Mouse (Mus musculus): ENCODE measurements at regions not wholly inside any gene's neighbourhood (a gene's known extent, or its start where the extent isn't known, plus 50 kb on each side); places are given as distances from the start of the nearest gene placed in this dataset.

- no peak overlapping the region for H3K9ac ChIP-seq
- peaks cover 6% of the 10 kb centered on the region for H3K4me1 ChIP-seq (replicated peaks)
- H3K27ac ChIP-seq (replicated peaks): no peak overlapping the region
- no peaks in the 10 kb centered on the region for H3K36me3 ChIP-seq (replicated peaks)
- H3K9me3 ChIP-seq (replicated peaks): no peaks in the 10 kb centered on the region
- H3K27me3 ChIP-seq: no peaks in the 10 kb centered on the region
- WGBS (ENCODE audit: insufficient replicate concordance): 41% methylated on average over 4 of the region's 4 CpGs
- 0 out of 2 replicates have a peak overlapping the region, but pooled peaks have one; percentile 8 for H3K4me2 ChIP-seq
- peak; percentile 54; the same call in 1 of the 2 replicates for ATAC-seq (ENCODE audit: insufficient read depth)
- H3K4me3 ChIP-seq (replicated peaks): no peak overlapping the region
Measured at GRCm38 (mm10) chr6:11720274-11720673, 187.0 kb downstream of the Ndufa4 start.

DNA sequence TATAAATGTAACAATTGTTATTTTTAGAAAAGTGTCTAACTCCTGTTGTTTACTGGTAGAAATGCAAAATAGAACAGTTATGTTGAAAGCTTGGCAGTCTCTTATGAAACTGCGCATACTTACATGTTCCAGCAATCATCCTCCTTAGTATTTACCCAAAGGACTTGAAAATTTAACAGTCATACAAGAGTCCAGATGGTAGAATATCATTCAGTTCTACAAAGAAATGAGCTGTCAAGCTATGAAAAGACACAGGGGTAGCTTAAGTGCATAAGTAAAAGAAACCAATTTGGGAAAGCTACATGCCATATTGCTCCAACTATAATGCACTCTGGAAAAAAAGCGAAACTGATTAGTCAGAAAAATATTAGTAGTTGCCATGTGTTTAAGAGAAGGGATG is 196.7 kb downstream of the Ndufa4 start:
- ATAC-seq (ENCODE audit: insufficient read depth): no peak
- 75% methylated on average over 2 of the region's 2 CpGs for WGBS (ENCODE audit: insufficient replicate concordance)

GRCm38 (mm10) chr6:11709465-11709864 is 197.8 kb downstream of the Ndufa4 start:
- Histone ChIP-seq H3K36me3 (replicated peaks) (no peaks in the 10 kb centered on the region), H3K27me3 (no peaks in the 10 kb centered on the region), H3K27ac (replicated peaks) (no peak overlapping the region), H3K9me3 (replicated peaks) (no peaks in the 10 kb centered on the region), H3K4me2 (no peak overlapping the region), H3K4me1 (replicated peaks) (no peaks in the 10 kb centered on the region; the same call in 1 of the 2 replicates), H3K9ac (no peak overlapping the region), H3K4me3 (replicated peaks) (no peak overlapping the region)
- ATAC-seq (ENCODE audit: insufficient read depth): peak; percentile 79

More for the DNA sequence above, 196.7 kb downstream of the Ndufa4 start:
- H3K9ac ChIP-seq: no peak overlapping the region
- H3K27ac ChIP-seq (replicated peaks): no peak overlapping the region
- no peaks in the 10 kb centered on the region for H3K36me3 ChIP-seq (replicated peaks)
- H3K4me1 ChIP-seq (replicated peaks): no peaks in the 10 kb centered on the region; the same call in 1 of the 2 replicates
- no peaks in the 10 kb centered on the region for H3K9me3 ChIP-seq (replicated peaks)
- no peaks in the 10 kb centered on the region for H3K27me3 ChIP-seq
- H3K4me2 ChIP-seq: no peak overlapping the region
- no peak overlapping the region for H3K4me3 ChIP-seq (replicated peaks)

Measured in liver, embryonic 15.5 days (tissue).